Mouse (Mus musculus) neutrophil, adult 59 days (primary cell): Measurements from ENCODE around the gene Gm13290. TPM values are rescaled to one million over a fixed set of nuclear protein-coding genes. Genes with fewer than 3 reads are reported as not detected.

ENCODE experiments used
- total RNA-seq, 2 experiments: library from RNA; stranded (reverse); gene quantifications; 1 replicate in 1 of 2; 2 replicates in 1 of 2; pipeline ENCODE4 v1.2.4; 2023

The Gm13290 gene
- total RNA-seq, result under 1 TPM in 1 of 2 experiments, not detected in 1; 0.38 TPM

DNA sequence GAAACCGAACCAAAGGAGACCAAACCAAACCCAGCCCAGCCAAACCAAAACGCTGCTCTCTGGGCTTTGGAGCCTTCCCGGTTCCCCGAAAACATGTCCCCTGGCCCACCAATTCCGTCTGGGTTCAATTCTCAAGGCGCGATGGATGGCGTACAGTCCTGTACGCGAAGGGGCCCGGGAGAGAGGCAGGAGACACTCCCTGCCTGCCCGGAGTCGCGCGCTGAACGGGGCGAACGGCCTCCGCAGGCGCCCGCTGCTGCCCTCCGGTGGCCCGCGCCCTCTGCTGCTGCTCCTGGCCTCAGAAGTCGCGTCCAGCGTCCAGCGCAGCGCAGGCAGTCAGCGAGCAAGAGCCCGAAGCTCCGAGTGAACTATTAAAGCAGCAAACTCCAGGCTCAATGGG is at the start of gene Gm13290:
Gm13290 (plus strand) TSS at position 301 of the 400 bp plus-strand sequence.

DNA sequence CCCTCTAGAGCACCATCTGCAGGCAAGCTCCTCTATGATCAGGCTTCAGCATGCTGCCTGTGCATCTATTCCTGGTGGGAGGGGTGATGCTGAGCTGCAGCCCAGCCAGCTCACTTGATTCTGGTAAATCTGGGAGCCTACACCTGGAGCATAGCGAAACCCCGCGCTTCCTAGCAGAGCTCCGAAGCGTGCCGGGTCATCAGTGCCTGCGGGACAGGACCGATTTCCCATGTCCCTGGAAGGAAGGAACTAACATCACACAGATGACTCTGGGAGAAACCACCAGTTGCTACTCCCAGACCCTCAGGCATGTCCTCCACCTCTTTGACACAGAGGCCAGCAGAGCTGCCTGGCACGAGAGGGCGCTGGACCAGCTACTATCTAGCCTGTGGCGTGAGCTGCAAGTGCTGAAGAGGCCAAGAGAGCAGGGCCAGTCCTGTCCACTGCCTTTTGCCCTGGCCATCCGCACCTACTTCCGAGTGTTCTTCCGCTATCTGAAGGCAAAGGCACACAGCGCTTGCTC is 18.8 kb upstream of the Gm13290 start, which contains the start of gene Gm13271:
Gm13271 (plus strand) TSS at position 51 of the 523 bp plus-strand sequence.

DNA sequence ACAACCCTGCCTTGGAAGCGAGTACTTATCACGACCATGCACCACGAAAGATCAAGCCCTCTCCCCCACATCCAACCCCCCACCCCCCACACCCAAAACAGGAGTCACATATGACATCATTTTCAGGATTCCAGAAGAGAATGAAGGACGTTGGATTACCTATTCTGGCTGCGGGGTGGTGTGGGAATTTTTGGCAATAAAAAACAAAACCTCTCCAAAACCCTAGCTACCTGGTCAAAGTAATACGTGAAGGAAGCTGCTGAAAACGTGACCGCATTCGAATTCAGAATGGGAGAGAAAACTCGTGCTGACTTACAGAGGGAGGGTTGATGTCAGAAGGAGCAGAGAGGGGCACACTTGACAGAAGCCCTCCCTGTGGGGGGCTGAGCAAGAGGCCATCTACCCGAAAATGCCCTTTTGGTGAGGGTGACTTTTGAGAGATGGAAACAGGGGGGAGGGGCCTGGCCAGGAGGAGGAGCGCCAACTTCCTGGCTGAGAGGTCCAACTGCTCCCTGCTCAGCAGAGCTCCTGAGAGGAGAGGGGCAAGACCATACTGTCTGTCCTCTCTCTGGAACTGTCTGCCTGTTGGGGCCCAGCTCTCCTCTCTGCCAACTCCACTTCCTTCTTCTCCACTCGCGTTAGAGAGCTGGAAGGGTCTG is 13.9 kb upstream of the Gm13290 start, which contains the start of gene Gm13283:
Gm13283 (plus strand) TSS at position 510 of the 659 bp plus-strand sequence.

DNA sequence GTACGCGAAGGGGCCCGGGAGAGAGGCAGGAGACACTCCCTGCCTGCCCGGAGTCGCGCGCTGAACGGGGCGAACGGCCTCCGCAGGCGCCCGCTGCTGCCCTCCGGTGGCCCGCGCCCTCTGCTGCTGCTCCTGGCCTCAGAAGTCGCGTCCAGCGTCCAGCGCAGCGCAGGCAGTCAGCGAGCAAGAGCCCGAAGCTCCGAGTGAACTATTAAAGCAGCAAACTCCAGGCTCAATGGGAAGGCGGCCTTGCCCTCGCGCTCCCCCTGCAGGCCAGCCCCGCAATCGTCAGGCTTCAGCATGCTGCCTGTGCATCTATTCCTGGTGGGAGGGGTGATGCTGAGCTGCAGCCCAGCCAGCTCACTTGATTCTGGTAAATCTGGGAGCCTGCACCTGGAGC is 3.0 kb downstream of the Gm13290 start, which contains the start of gene Gm13289:
Gm13289 (plus strand) TSS at position 301 of the 400 bp plus-strand sequence.

DNA sequence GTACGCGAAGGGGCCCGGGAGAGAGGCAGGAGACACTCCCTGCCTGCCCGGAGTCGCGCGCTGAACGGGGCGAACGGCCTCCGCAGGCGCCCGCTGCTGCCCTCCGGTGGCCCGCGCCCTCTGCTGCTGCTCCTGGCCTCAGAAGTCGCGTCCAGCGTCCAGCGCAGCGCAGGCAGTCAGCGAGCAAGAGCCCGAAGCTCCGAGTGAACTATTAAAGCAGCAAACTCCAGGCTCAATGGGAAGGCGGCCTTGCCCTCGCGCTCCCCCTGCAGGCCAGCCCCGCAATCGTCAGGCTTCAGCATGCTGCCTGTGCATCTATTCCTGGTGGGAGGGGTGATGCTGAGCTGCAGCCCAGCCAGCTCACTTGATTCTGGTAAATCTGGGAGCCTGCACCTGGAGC is 5.9 kb downstream of the Gm13290 start, which contains the start of gene Gm13272:
Gm13272 (plus strand) TSS at position 301 of the 400 bp plus-strand sequence.

DNA sequence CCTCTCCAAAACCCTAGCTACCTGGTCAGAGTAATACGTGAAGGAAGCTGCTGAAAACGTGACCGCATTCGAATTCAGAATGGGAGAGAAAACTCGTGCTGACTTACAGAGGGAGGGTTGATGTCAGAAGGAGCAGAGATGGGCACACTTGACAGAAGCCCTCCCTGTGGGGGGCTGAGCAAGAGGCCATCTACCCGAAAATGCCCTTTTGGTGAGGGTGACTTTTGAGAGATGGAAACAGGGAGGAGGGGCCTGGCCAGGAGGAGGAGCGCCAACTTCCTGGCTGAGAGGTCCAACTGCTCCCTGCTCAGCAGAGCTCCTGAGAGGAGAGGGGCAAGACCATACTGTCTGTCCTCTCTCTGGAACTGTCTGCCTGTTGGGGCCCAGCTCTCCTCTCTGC is 8.2 kb downstream of the Gm13290 start, which contains the start of gene Ifnz:
Ifnz (plus strand) TSS at position 301 of the 400 bp plus-strand sequence.

DNA sequence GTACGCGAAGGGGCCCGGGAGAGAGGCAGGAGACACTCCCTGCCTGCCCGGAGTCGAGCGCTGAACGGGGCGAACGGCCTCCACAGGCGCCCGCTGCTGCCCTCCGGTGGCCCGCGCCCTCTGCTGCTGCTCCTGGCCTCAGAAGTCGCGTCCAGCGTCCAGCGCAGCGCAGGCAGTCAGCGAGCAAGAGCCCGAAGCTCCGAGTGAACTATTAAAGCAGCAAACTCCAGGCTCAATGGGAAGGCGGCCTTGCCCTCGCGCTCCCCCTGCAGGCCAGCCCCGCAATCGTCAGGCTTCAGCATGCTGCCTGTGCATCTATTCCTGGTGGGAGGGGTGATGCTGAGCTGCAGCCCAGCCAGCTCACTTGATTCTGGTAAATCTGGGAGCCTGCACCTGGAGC is 11.8 kb downstream of the Gm13290 start, which contains the start of gene Gm13276:
Gm13276 (plus strand) TSS at position 301 of the 400 bp plus-strand sequence.

DNA sequence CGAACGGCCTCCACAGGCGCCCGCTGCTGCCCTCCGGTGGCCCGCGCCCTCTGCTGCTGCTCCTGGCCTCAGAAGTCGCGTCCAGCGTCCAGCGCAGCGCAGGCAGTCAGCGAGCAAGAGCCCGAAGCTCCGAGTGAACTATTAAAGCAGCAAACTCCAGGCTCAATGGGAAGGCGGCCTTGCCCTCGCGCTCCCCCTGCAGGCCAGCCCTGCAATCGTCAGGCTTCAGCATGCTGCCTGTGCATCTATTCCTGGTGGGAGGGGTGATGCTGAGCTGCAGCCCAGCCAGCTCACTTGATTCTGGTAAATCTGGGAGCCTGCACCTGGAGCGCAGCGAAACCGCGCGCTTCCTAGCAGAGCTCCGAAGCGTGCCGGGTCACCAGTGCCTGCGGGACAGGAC is 14.8 kb downstream of the Gm13290 start, which contains the start of gene Gm13277:
Gm13277 (plus strand) TSS at position 231 of the 400 bp plus-strand sequence.

DNA sequence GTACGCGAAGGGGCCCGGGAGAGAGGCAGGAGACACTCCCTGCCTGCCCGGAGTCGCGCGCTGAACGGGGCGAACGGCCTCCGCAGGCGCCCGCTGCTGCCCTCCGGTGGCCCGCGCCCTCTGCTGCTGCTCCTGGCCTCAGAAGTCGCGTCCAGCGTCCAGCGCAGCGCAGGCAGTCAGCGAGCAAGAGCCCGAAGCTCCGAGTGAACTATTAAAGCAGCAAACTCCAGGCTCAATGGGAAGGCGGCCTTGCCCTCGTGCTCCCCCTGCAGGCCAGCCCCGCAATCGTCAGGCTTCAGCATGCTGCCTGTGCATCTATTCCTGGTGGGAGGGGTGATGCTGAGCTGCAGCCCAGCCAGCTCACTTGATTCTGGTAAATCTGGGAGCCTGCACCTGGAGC is 17.6 kb downstream of the Gm13290 start, which contains the start of gene Gm13278:
Gm13278 (plus strand) TSS at position 301 of the 400 bp plus-strand sequence.

DNA sequence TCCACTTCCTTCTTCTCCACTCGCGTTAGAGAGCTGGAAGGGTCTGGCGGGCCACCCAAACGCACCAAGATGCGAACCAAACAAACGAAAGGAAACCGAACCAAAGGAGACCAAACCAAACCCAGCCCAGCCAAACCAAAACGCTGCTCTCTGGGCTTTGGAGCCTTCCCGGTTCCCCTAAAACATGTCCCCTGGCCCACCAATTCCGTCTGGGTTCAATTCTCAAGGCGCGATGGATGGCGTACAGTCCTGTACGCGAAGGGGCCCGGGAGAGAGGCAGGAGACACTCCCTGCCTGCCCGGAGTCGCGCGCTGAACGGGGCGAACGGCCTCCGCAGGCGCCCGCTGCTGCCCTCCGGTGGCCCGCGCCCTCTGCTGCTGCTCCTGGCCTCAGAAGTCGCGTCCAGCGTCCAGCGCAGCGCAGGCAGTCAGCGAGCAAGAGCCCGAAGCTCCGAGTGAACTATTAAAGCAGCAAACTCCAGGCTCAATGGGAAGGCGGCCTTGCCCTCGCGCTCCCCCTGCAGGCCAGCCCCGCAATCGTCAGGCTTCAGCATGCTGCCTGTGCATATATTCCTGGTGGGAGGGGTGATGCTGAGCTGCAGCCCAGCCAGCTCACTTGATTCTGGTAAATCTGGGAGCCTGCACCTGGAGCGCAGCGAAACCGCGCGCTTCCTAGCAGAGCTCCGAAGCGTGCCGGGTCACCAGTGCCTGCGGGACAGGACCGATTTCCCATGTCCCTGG is 20.5 kb downstream of the Gm13290 start, which contains the start of gene Gm13275:
Gm13275 (plus strand) TSS at position 552 of the 740 bp plus-strand sequence.

DNA sequence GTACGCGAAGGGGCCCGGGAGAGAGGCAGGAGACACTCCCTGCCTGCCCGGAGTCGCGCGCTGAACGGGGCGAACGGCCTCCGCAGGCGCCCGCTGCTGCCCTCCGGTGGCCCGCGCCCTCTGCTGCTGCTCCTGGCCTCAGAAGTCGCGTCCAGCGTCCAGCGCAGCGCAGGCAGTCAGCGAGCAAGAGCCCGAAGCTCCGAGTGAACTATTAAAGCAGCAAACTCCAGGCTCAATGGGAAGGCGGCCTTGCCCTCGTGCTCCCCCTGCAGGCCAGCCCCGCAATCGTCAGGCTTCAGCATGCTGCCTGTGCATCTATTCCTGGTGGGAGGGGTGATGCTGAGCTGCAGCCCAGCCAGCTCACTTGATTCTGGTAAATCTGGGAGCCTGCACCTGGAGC is 23.5 kb downstream of the Gm13290 start, which contains the start of gene Gm13279:
Gm13279 (plus strand) TSS at position 301 of the 400 bp plus-strand sequence.

DNA sequence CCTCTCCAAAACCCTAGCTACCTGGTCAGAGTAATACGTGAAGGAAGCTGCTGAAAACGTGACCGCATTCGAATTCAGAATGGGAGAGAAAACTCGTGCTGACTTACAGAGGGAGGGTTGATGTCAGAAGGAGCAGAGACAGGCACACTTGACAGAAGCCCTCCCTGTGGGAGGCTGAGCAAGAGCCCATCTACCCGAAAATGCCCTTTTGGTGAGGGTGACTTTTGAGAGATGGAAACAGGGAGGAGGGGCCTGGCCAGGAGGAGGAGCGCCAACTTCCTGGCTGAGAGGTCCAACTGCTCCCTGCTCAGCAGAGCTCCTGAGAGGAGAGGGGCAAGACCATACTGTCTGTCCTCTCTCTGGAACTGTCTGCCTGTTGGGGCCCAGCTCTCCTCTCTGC is 25.7 kb downstream of the Gm13290 start, which contains the start of gene Gm13285:
Gm13285 (plus strand) TSS at position 301 of the 400 bp plus-strand sequence.

DNA sequence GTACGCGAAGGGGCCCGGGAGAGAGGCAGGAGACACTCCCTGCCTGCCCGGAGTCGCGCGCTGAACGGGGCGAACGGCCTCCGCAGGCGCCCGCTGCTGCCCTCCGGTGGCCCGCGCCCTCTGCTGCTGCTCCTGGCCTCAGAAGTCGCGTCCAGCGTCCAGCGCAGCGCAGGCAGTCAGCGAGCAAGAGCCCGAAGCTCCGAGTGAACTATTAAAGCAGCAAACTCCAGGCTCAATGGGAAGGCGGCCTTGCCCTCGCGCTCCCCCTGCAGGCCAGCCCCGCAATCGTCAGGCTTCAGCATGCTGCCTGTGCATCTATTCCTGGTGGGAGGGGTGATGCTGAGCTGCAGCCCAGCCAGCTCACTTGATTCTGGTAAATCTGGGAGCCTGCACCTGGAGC is 29.3 kb downstream of the Gm13290 start, which contains the start of gene Gm13287:
Gm13287 (plus strand) TSS at position 301 of the 400 bp plus-strand sequence.

DNA sequence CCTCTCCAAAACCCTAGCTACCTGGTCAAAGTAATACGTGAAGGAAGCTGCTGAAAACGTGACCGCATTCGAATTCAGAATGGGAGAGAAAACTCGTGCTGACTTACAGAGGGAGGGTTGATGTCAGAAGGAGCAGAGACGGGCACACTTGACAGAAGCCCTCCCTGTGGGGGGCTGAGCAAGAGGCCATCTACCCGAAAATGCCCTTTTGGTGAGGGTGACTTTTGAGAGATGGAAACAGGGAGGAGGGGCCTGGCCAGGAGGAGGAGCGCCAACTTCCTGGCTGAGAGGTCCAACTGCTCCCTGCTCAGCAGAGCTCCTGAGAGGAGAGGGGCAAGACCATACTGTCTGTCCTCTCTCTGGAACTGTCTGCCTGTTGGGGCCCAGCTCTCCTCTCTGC is 31.6 kb downstream of the Gm13290 start, which contains the start of gene Gm13288:
Gm13288 (plus strand) TSS at position 301 of the 400 bp plus-strand sequence.

DNA sequence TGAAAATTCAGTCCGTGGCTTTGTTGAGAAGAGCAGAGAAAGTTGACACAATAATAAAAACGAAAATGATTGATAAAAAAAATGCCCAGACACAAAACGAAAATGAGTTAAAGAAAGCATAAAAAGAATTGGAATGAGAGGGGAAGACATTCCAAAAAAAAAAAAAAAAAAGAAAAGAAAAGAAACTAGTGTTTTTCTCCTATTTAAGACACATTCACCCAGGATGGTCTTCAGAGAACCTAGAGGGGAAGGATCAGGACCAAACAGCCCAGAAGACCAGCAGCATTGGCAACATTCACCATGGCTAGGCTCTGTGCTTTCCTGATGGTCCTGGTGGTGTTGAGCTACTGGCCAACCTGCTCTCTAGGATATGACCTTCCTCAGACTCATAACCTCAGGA is 42.3 kb downstream of the Gm13290 start, which contains the start of gene Ifna7:
Ifna7 (plus strand) TSS at position 301 of the 400 bp plus-strand sequence.

DNA sequence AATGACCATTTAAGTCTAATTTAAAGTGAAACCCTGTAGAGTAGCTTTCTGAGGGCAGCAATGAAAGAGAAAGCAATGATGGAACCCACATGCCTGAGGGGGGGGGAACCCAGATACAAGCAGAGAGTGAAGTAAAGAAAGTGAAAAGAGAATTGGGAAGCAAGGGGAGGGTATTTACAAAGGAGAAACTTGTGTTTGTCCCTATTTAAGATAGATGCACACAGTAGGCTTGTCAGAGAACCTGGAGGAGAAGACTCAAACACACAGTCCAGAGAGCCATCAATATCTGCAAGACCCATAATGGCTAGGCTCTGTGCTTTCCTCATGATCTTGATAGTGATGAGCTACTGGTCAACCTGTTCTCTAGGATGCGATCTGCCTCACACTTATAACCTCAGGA is 46.0 kb downstream of the Gm13290 start, which contains the start of gene Ifna11:
Ifna11 (plus strand) TSS at position 301 of the 400 bp plus-strand sequence.

Other genes with a start within 250 kb of the Gm13290 start
- gene Ifna15, start 215.6 kb upstream of the Gm13290 start, total RNA-seq, result not detected
- not detected for gene Ifna14, start 202.0 kb upstream of the Gm13290 start, total RNA-seq
- not detected for gene Ifna9, start 181.4 kb upstream of the Gm13290 start, total RNA-seq
- not detected for gene Ifna12, start 170.5 kb upstream of the Gm13290 start, total RNA-seq
- gene C87499, start 139.4 kb upstream of the Gm13290 start, total RNA-seq, result not detected
- not detected for gene Ifna13, start 129.4 kb upstream of the Gm13290 start, total RNA-seq
- gene Ifna16, start 96.9 kb upstream of the Gm13290 start, total RNA-seq, result not detected
- not detected for gene Ifna2, start 89.9 kb upstream of the Gm13290 start, total RNA-seq
- gene Ifnab, start 82.5 kb upstream of the Gm13290 start, total RNA-seq, result not detected
- gene Gm26566, start 52.0 kb upstream of the Gm13290 start, total RNA-seq, result under 1 TPM; 0.37 to 0.58 TPM
- 10 to 100 TPM; 49.2 to 57.1 TPM for gene Klhl9, start 51.4 kb upstream of the Gm13290 start, total RNA-seq
- gene Gm13271, start 19.0 kb upstream of the Gm13290 start, total RNA-seq, result not detected
- not detected for gene Gm13283, start 13.7 kb upstream of the Gm13290 start, total RNA-seq
- gene Gm13289, start 3.1 kb downstream of the Gm13290 start, total RNA-seq, result not detected
- gene Gm13272, start 6.0 kb downstream of the Gm13290 start, total RNA-seq, result not detected
- gene Ifnz, start 8.3 kb downstream of the Gm13290 start, total RNA-seq, result not detected
- gene Gm13276, start 11.9 kb downstream of the Gm13290 start, total RNA-seq, result not detected
- not detected for gene Gm13277, start 14.8 kb downstream of the Gm13290 start, total RNA-seq
- gene Gm13278, start 17.7 kb downstream of the Gm13290 start, total RNA-seq, result not detected
- gene Gm13275, start 20.7 kb downstream of the Gm13290 start, total RNA-seq, result not detected
- not detected for gene Gm13279, start 23.6 kb downstream of the Gm13290 start, total RNA-seq
- under 1 TPM in 1 of 2 experiments, not detected in 1; 0.36 TPM for gene Gm13285, start 25.8 kb downstream of the Gm13290 start, total RNA-seq
- not detected for gene Gm13287, start 29.4 kb downstream of the Gm13290 start, total RNA-seq
- not detected for gene Gm13288, start 31.7 kb downstream of the Gm13290 start, total RNA-seq
- not detected for gene Ifna7, start 42.4 kb downstream of the Gm13290 start, total RNA-seq
- gene Ifna11, start 46.1 kb downstream of the Gm13290 start, total RNA-seq, result not detected
- gene Ifna6, start 53.6 kb downstream of the Gm13290 start, total RNA-seq, result not detected
- gene Ifna5, start 61.7 kb downstream of the Gm13290 start, total RNA-seq, result not detected
- not detected for gene Ifna4, start 68.0 kb downstream of the Gm13290 start, total RNA-seq
- gene Ifna1, start 76.3 kb downstream of the Gm13290 start, total RNA-seq, result not detected
- not detected for gene Ifne, start 106.4 kb downstream of the Gm13290 start, total RNA-seq